Mouse (Mus musculus): ENCODE results near the gene Gm28897. TPM values are rescaled to one million over a fixed set of nuclear protein-coding genes. Genes with fewer than 3 reads are reported as not detected.
"Not testable (repeated sequence)": the region's sequence is repeated elsewhere in the genome, so short reads cannot be mapped to it uniquely, and the experiment has no call there.

Gm28897 gene
- not detected in 2 replicates for polyA plus RNA-seq (2015; fragmentation: Nextera tagmentation; extraction: Ambion mirVana)

GRCm38 (mm10) chrY:80926695-80927094 lies at the start of gene Gm28897:
Gm28897 (plus strand) TSS chrY:80926995.
- H3K4me1 ChIP-seq (replicated peaks; ENCODE audit: insufficient read depth, low read length); H3K27me3 ChIP-seq (ENCODE audit: insufficient read depth, low read length); H3K4me2 ChIP-seq (ENCODE audit: low read length); H3K36me3 ChIP-seq (ENCODE audit: insufficient read depth, low read length); H3K27ac ChIP-seq; ATAC-seq (replicated peaks; ENCODE audit: low FRiP score, low read depth); DNase-seq (ENCODE audit: low spot score); H3K4me3 ChIP-seq (replicated peaks; ENCODE audit: low read depth, low read length); H3K9ac ChIP-seq (ENCODE audit: low read depth, low read length); H3K9me3 ChIP-seq (replicated peaks; ENCODE audit: low read length): not testable (repeated sequence)
- WGBS = no CpG with 5 or more reads among the region's 6 CpGs

Data from kidney, postnatal 0 days (tissue).